Mouse (Mus musculus) brown adipose tissue, adult 24 weeks (tissue): ENCODE data around the gene Spock1. TPM values are rescaled to one million over a fixed set of nuclear protein-coding genes. Genes with fewer than 3 reads are reported as not detected.
A peak's percentile ranks its signal among the peaks of the same experiment; 100 is the strongest.
"Not testable (repeated sequence)": the region's sequence is repeated elsewhere in the genome, so short reads cannot be mapped to it uniquely, and the experiment has no call there.

Experiments used
- H3K27ac ChIP-seq: fragments of 200-500 bp; replicated peaks from 2 replicates; pipeline ENCODE4 v1.5.1; 2012; ENCODE audit warnings: low read depth, mild to moderate bottlenecking, low read length
- H3K4me1 ChIP-seq: fragments of 200-500 bp; 2 replicates; pipeline ENCODE4 v1.6.1; 2012; ENCODE audit warnings: low read length, mixed read lengths; ENCODE audit not compliant: control insufficient read depth, insufficient read depth, insufficient read length
- H3K4me3 ChIP-seq: fragments of 200-500 bp; 2 replicates; pipeline ENCODE4 v1.5.1; 2012; ENCODE audit warnings: low read depth, mild to moderate bottlenecking, low read length, moderate library complexity; ENCODE audit not compliant: insufficient read depth
- polyA plus RNA-seq: library from polyadenylated mRNA; stranded (reverse); fragments of >200 nt; gene quantifications from 2 replicates; pipeline ENCODE4 v1.2.4, GENCODE M21; 2012; ENCODE audit not compliant: missing spikeins, insufficient read depth, insufficient read length

The Spock1 gene
- polyA plus RNA-seq, 1 experiment, result not detected

GRCm38 (mm10) chr13:57609946-57610345 is 298.2 kb downstream of the Spock1 start:
- H3K4me3 ChIP-seq, result no peak overlapping the region
- no peaks in the 10 kb centered on the region for H3K4me1 ChIP-seq
- no peak overlapping the region for H3K27ac ChIP-seq

GRCm38 (mm10) chr13:57604437-57604836 is 303.7 kb downstream of the Spock1 start:
- Histone ChIP-seq H3K4me3 (no peak overlapping the region), H3K4me1 (no peaks in the 10 kb centered on the region), H3K27ac (no peak overlapping the region)

DNA sequence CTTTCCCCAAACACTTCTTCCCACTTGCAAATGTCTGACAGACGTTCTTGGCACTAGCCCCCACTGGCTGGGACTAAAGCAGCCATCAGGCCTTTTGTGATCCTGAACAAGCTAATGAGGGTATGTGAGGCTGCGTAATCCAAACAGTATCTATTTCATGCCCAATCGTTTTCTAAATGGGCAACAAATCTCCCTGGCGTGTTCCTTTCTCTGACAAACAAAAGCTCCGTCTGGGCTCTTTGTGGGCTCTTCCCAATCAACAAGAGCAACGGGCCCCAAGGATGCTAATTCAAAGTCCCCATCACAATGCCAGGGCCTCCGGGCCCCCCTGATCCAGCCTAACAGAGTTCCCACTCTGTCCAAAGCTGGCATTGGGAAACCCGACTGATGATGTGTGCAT is 304.9 kb downstream of the Spock1 start:
- H3K4me3 ChIP-seq, result no peak overlapping the region
- no peaks in the 10 kb centered on the region for H3K4me1 ChIP-seq
- no peak overlapping the region for H3K27ac ChIP-seq

GRCm38 (mm10) chr13:57595761-57596051 is 312.4 kb downstream of the Spock1 start:
- Histone ChIP-seq H3K4me1 (no peaks in the 10 kb centered on the region), H3K27ac (no peak overlapping the region), H3K4me3 (no peak overlapping the region)

DNA sequence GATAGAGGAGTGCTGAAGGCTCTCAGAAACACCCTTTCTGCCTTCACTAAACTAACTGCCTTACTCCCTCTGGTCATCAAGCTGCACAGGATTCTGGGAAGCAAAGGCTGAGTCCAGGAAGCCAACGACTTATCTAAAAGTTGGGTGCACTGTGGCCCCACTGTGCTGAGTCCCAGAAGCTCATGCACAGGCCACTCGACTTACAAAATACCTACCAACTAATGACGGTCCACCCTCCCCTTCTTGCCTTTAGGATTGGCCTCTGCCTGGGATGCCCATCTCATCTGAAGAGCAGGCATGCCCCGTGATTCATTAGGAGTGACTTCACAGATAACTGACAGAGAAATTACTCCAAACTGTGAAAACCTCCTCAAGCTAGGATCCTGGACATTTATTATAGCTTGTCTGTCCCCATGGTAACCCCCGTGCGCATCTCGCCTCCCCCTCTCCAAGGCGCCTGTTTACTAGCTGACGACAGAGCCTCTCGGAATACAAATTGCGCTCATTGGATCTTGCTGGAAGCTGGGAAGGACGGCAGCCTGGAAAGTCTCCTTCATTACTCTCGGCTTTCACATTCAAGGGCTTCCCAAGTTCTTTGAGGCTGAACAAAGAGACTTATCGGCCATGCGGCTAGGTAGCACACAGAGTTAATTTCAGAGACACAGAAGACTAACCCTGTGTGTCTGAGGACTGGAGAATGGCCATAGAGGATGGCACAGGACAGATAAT is 312.9 kb downstream of the Spock1 start:
- Histone ChIP-seq H3K4me3 (no peak overlapping the region), H3K27ac (no peak overlapping the region), H3K4me1 (no peaks in the 10 kb centered on the region)

DNA sequence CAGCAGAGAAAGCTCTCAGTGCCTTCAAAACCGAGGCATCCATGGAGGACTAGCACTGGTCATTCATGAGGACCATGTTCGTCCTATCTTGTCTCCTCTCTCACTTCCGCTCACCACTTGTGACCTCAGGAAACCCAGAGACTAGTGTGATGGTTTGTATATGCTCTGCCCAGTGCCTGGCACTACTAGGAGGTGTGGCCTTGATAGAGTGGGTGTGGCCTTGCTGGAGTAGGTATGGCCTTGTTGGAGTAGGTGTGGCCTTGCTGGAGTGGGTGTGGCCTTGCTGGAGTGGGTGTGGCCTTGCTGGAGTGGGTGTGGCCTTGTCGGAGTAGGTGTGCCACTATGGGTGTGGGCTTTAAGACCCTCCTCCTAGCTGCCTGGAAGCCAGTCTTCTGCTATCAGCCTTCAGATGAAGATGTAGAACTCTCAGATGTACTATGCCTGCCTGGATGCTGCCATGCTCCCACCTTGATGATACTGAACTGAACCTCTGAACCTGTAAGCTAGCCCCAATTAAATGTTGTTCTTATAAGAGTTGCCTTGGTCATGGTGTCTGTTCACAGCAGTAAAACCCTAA is 318.7 kb downstream of the Spock1 start:
- not testable (repeated sequence) for H3K4me1 ChIP-seq, H3K4me3 ChIP-seq, H3K27ac ChIP-seq

DNA sequence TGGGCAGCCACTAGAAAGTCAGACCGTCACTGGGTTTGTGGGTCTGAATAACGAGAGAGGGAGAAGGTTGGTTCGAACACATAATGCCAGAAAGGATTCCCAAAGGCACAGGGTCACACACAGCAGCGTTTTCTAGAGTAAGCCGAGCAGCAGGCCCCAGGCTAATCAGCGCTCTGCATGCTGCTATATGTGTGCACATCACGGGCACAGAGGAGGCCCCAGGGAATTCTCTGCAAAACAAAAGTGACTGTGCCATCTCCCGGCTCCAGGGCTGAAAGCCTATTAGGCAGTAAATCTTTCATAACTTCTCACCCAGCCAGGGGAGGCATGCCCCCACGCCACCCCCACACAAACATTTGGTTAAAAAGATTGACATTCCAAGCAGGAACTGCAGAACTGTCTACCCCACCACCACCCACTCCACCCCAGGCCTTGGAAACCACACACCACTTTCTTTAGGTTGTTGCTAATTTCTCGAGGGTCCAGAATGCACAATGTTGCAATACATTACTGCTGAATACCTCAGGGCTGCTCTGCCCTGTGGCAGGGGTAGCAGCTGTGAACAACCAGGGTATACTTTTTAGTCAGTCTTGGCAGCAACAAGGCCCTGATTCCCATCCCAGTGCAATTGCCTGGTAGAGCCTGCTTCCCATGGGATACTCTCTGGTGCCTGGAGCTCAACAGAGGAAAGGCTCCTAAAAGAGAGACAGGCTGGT is 319.4 kb downstream of the Spock1 start:
- Histone ChIP-seq H3K27ac (no peak overlapping the region), H3K4me3 (no peak overlapping the region)

GRCm38 (mm10) chr13:57585131-57585530 is 323.0 kb downstream of the Spock1 start:
- Histone ChIP-seq H3K4me3 (no peak overlapping the region), H3K4me1 (no peaks in the 10 kb centered on the region), H3K27ac (no peak overlapping the region)

More for the DNA sequence above, 319.4 kb downstream of the Spock1 start:
- no peaks in the 10 kb centered on the region for H3K4me1 ChIP-seq

DNA sequence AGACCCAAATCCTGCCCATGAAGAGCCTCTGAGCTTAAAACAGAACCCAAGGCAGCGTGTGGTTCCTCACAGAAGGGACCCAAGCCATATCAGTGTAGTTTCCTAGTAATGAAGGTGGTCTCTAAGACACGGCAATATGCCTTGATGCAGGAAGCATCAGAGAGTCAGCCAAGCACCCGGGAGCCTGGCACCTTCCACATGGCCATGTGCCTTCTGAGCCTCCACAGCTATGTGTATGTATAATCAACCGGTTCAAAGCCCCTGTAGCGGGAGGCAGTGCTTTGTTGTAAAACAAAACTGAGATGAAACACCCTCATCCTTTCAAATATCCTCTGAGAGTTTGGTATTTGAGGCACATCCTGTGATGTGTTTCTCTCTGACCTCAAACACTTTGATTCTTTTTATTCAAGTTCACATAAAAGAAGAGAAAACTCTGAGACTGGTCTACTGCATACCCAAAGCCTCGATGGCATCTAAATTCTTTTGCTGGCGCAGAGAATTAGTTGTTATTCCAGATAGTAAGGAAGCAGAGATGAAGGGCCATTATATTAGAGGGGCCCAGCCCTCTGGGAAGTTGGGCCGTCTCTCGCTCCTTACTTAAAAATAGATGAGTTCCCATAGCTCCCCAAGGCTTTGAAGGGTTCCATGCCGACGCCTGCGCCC is 325.7 kb downstream of the Spock1 start:
- Histone ChIP-seq H3K4me3 (no peak overlapping the region), H3K27ac (no peak overlapping the region), H3K4me1 (no peaks in the 10 kb centered on the region)

DNA sequence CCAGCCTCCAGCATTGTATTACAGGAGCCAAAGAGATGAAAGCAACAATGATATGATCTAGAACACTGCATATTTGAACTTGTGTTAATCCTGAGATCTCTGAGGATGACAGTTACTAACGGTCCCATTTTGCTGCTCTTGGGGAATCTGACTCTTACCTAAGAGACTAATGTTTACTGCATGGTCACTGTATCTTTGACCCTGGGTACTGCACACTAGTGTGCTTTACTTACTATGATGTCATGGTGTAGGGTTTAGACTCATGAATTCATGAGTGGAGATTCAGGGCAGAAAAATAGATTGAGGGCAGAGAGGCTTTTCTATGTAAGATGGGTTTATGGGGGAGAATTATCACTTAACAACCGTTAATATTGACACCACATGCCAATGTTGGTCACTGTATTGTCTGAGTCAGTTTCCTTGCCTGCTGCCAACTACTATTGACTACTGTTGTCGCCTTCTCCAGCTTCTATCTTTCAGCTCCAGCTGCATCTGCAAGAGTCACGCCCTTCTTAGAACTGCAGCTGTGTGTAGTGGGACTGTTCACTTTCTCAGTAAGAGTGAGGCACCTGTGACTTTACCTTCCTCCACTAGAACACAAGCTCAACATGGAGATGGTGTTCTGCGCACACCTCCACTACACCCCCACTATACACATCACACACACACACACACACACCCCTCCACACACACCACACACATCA is 330.4 kb downstream of the Spock1 start:
- no peak overlapping the region for H3K4me3 ChIP-seq
- H3K4me1 ChIP-seq, result no peaks in the 10 kb centered on the region; the same call in 1 of the 2 replicates
- no peak overlapping the region for H3K27ac ChIP-seq

GRCm38 (mm10) chr13:57573501-57573900 is 334.6 kb downstream of the Spock1 start:
- peak overlapping the region; percentile 3; the same call in 1 of the 2 replicates for H3K27ac ChIP-seq
- H3K4me3 ChIP-seq, result no peak overlapping the region
- no peaks in the 10 kb centered on the region; the same call in 1 of the 2 replicates for H3K4me1 ChIP-seq

GRCm38 (mm10) chr13:57568404-57568803 is 339.7 kb downstream of the Spock1 start:
- H3K4me1 ChIP-seq, result no peaks in the 10 kb centered on the region
- no peak overlapping the region for H3K4me3 ChIP-seq
- no peak overlapping the region for H3K27ac ChIP-seq

GRCm38 (mm10) chr13:57555186-57555585 is 352.9 kb downstream of the Spock1 start:
- H3K4me1 ChIP-seq, result no peaks in the 10 kb centered on the region
- H3K27ac ChIP-seq, result no peak overlapping the region
- H3K4me3 ChIP-seq, result no peak overlapping the region

DNA sequence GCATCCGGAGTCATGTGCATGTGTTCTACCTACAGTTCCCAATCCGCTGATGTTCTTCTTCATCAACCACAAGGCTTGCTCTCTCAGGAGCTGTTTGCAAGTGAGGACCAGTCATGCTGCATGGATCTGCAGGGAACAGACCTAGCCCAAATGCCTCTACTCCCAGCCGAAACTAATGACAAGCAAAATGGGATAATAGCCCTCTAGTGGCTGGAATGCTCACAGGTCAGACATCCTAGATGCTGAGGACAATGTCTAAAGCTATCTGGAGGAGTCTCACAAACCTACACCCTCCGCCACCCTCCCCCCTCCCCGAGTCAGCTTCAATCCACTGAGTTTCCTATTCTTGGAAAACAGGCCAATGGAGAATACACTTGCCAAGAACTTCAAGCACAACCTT is 358.4 kb downstream of the Spock1 start:
- no peak overlapping the region for H3K4me3 ChIP-seq
- H3K4me1 ChIP-seq, result no peaks in the 10 kb centered on the region
- no peak overlapping the region for H3K27ac ChIP-seq

DNA sequence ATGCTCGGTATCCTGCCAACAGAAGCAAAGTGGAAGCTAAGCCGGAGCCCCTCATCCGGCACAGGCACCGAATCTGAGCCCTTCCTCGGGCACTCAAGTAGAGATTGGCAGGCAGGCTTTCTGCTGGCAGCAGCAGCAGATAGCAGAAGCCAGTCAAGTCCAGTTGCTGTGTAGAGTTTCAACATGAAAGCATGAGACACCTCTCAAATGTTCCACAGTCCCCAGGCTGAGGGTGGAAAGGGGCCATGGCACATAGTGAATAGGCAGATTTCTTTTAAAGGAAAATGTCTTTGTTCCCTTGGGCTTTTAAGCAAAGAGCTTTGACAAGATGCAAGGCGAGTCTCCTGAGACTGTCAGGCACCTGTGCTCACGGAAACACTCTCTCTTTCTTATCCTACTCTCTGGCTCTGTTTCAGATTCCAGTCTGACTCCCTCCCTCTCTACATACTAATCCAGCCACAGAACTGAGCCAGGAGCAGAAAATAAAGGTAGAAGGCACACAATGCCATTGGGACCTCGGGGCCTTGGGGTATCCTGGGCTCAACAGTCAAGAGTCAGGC is 371.1 kb downstream of the Spock1 start:
- no peak overlapping the region for H3K4me3 ChIP-seq
- no peaks in the 10 kb centered on the region for H3K4me1 ChIP-seq
- no peak overlapping the region for H3K27ac ChIP-seq
